Mouse (Mus musculus): ENCODE results near the gene Itgb3.

Itgb3 gene

DNA sequence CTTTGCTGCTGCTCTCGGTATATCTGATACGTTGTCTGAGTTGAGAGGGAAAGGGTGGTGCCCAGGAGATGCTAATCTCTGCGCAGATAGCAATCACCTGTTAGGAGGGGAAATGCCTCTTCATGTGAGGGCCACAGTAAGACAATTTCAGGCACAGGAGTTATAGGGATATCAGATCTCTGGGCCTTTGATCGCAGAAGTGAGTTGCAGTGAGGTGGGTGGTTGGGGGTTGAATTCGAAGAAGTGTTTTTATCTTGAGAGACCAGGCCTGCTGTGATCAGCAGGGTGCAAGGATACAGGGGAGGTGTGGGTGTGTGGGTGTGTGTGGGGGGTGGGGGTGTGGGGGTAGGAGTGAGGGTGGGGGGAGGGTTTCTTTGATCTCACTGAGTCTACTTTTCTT lies 53.3 kb downstream of the Itgb3 start:
- no peak for DNase-seq (ENCODE audit: low read depth, low spot score)

DNA sequence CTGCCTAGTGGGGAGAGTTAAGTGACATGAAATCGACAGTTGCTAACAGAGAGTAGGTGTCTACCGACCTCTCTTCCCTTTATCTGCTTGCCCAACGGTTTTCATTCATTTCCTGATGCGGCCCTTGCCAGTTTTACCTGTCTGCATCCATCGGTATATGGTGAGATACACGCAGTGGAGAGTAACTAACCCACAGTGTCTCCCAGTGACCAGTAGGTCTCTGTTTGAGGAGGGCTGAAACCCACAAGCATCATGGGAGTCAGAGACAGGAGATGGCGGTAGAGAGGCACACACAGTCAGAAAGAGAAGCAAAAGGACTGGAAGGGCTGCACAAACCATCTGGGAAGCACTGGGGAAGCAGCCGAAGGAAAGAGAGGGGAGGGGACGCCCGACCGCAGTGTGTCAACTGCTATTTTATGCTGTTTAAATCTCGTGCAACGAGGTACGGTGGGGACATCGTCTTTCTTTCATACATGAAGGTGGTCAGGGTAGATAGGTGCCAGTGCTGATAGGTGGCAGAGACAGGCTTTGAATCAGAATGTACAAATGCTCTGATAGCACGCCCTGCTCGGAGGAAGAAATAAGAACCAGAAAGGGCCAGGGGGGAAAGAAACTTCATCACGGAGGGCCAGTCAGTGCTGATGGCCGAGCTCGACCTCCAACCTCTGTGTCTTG lies 53.9 kb downstream of the Itgb3 start:
- DNase-seq (ENCODE audit: low read depth, low spot score) = no peak

DNA sequence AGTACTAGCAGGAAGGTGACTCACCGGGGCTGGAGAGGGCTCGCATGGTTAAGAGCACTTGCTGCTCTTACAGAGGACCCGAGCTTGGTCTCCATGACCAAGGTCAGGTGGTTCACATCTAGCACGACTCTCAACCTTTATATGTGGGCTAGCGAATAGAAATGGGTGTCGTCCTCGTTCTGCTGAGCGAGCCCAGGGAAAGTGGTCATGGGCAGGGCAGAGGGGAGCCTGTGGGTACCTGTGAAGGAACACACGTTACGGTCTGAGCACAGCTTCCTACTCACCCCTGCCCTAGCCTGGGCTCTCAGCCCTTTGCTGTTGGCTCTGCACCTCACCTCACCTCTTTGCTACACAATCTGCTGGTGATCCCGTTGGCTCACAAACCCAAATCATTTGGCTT lies 54.8 kb downstream of the Itgb3 start:
- DNase-seq (ENCODE audit: low read depth, low spot score) = no peak

DNA sequence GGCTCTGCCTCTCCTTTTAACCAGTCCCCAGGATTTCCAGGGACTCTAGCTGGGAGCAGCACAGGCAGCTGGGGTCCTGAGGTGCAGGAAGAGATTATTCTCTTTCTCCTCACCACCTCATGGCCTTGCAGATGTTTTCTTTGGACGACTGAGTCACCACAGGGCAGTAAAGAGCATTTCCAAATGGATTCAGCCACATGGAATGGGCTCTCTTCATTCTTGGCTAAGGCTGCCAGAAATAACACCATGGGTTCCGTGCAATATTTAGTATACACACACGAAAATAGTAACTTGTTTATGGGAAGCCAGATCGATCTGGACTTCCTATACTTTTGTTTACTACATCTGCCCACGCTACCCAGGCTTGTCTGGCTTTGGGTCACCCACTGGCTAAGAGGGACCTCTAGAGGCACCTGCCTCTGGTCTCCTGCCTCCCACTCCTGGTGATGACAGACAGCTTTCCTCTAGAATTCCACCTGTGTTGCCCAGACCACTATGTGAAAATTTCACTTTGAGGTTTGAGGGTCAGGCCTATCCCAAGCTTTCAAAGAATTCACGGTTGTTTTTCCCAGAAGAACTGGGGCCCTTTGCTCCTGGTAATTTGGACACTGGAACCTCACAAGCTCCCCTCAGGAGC lies 55.6 kb downstream of the Itgb3 start:
- no peak for DNase-seq (ENCODE audit: low read depth, low spot score)

DNA sequence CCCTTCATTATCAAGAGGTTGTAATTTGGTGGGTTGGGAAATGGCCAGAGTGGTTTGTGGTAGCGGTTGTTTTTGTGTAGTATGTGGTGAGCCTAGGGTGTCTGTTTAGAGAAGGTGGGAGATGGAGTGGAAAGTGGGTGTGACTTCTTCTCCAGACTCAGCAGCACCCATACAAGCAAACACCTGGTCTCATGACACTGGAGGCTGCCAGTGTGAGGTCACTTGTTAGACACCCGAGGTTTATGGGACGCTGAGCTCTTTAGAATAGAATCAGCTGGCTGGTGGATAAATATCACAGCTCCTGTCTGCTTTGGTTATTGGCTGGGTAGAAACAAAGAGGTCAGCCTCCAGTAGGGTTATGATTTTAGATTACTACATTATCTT lies 56.1 kb downstream of the Itgb3 start:
- no peak for DNase-seq (ENCODE audit: low read depth, low spot score)

DNA sequence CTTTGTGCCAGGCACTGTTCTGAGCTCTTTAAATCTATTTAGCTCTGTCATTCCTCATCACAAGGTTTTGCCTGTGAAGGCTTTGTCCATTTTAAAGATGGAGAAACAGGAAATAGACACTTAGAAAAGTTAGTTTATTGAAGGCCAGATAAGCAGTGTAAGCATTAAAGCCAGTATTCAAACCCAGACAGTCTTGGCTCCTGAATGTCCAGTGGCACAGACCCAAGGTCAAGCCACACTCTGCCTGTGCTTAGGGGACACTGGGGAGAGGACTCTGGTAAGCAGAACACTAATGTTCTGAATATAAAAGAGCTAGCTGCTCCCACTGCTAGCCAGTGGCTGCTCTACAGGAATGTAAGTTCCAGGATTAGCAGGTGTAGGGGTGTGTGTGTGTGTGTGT lies 56.6 kb downstream of the Itgb3 start:
- DNase-seq (ENCODE audit: low read depth, low spot score) = no peak

DNA sequence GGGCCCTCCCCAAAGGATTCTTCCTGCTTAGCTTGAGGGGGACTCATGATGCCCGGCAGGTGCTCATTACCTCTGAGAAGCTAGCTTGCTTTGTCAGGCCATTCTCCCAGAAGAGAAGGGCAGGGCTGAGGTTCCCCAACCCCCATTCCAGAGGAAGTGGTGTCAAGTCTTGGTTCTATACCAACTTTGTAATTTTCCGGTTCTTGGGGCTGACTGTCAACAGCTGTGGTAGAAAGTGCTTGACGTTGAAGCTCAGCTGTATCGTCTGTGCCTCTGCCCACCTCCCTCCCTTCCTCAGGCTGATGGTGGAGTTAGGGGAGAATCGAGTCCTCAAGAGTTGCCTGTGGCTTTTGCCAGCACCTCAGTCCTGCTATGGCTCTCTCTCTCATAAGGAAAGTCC lies 59.6 kb downstream of the Itgb3 start:
- no peak for DNase-seq (ENCODE audit: low read depth, low spot score)

DNA sequence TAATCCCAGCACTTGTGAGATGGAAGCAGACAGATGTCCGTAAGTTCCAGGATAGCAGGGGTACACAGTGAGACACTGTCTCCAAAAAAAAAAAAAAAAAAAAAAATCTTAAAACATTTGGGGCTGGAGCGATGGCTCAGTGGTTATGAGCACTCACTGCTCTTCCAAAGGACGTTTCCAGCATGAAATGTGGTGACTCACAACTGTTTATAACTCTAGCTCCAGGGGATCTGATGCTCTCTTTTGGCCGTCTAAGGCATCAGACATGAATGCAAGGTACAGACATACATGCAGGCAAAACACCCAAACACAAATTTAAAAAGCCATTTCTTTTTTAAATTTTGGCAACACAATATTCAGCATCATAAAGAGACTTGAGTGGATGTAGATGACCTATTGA lies 65.6 kb downstream of the Itgb3 start:
- DNase-seq (ENCODE audit: low read depth, low spot score) = no peak

DNA sequence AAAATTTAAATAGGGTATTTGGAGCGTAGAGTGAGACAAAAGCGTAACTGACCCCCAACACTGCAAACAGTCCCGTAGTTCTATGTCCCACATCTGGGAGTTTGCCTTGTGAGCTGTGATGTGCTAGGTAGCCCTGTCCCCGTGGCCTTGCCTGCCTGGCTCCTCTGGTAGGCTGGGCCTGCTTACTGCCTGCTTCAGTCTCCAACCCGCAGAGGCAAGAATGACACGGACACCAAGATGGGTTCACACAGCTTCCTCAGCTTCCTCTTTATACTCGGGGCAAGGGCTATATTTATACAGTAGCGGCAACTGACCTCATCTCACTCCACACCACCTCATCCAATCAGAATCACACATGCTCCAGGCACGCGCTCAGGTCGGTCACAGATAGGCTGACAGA lies 67.0 kb downstream of the Itgb3 start:
- no peak for DNase-seq (ENCODE audit: low read depth, low spot score)

DNA sequence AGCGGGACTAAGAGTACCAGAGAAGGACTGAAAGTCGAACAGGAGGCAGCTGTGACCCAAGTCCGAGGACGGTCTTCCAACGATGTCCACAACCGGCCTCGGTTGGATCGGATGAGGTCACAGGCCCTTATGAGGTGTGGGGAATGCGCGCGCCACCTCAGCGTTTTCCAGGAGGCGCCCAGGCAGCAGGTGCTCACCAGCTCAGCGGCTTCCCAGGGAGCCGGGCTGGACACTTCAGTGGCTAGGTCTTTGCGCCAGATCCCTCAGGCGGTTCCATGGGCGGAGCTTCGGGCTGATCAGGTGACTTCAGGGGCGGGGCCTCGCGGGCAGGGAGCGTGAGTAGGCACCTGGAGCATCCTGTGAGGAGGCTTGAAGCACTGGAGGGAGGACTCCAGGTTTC lies 77.7 kb downstream of the Itgb3 start, which contains the start of gene Gm11639:
Gene Gm11639 (plus strand): TSS at position 160 of the 400 bp plus-strand sequence.
- peak; percentile 51 for DNase-seq (ENCODE audit: low read depth, low spot score)

DNA sequence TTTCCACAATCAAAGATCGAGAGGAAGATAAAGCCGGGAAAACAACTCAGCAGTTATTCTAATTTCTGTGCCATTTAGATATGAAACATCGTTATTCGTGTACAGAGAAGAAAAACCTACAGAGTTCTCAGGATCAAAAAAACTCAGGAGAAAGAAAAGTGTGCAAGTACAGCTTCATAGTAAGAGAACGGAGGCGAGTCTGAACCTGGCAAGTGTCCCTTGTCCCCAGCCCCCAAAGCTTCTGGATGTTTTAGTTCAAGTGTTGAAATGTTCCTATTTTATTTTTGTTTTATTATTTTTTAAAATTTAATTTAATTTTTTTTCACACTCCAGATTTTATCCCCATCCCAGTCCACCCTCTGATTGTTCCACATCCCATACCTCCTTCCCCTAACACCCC lies 85.4 kb downstream of the Itgb3 start:
- DNase-seq (ENCODE audit: low read depth, low spot score) = no peak

DNA sequence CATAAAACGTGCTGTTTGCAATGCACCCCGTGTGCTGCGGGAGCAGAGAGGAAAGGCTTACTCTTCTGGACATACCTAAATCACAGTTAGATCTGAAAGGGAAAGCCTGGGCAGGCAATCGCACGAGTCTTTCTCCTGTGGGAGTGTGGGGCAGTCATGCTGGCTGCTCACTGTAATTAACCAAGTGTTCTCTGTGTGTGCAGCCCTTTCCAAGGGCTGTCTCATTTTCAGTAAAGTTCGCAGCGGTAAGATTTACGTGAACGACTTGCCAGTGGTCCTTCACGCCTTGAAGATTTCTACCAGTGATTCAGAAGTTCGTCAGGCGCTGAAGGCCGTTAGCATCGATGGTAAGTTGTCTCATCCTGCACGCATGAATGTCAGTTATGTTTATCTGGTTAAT lies 96.3 kb downstream of the Itgb3 start:
- DNase-seq (ENCODE audit: low read depth, low spot score) = peak; percentile 7

DNA sequence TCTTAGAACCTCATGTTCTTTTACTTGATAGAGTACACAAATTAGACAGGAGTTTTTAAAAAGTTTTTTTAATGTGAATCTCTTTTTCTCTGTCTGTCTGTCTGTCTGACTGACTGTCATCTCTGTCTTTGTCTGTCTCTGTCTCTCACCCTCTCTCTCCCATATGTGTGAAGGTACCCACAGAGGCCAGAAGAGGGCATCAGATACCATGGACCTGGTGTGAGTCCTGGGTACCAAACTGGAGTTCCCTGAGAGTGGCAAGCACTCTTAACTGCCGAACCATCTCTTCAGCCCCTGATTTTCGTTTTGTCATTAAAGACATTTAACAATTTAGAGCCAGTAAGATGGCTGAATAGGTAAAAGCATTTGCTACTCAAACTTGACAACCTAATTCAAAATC lies 99.3 kb downstream of the Itgb3 start:
- no peak for DNase-seq (ENCODE audit: low read depth, low spot score)

All from mesoderm, embryonic 11.5 days (tissue).